11 mouse cellular contexts compared by ENCODE assay signal in the genomic region with DNA sequence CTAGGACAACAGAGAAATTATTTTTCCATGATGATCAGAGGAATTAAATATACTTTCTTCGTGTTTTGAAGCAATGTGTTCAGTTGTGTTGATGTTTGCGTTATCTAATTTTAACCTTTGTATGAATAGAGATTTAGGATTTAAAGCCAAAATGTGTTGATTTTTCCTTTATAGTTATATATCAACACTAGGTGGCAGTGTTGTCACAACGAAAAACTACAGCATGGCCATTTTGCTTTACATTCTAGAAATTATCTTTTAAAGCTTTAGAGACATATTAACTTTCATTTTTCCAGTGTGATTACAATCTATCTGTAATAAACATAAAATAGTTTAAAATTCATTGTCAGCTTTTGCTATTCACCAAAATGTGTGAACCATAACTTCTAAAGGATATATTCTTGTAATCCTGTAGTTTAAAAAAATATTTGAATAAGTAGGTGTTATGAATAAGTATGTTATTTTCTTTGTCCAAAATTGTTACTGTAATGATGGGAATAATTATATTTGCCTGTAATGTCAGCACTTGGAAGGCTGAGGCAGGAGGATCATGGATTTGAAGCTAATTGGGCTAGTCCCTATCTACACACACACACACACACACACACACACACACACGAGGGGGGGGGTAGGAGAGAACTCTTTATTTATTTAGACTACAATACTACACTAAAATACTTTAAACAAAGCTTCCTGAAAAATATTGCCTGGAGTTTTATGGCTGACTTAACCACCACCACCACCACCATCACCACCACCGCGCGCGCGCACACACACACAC.
A peak's percentile ranks its signal among the peaks of the same experiment; 100 is the strongest.
DNase-seq lines count a peak whose midpoint lies in the region; ATAC-seq lines count a peak whose summit lies in the region.
"Had no signal": no experiment of that assay in that cellular context is flagged by ENCODE, and none has a peak within 500 bp of the region (broad histone marks: within the 10 kb centered on the region; RNA-seq: fewer than 3 reads in every experiment).

No protein-coding gene starts in this region.

- no peaks in the 10 kb centered on the region for H3K9me3 ChIP-seq in hindbrain, embryonic 11.5 days (ENCODE audit: control insufficient read depth, low read length)
- no peaks in the 10 kb centered on the region for H3K9me3 ChIP-seq in hindbrain, embryonic 13.5 days
- no peaks in the 10 kb centered on the region for H3K9me3 ChIP-seq in midbrain, embryonic 14.5 days (ENCODE audit: control insufficient read depth, low read length)
- no peaks in the 10 kb centered on the region for H3K9me3 ChIP-seq in midbrain, embryonic 16.5 days (replicated peaks; ENCODE audit: control insufficient read depth, low read length, poor library complexity, severe bottlenecking)

- H3K27me3 ChIP-seq in hindbrain, embryonic 11.5 days (ENCODE audit: control insufficient read depth, insufficient read depth, low read length), result no peaks in the 10 kb centered on the region
- no peaks in the 10 kb centered on the region for H3K27me3 ChIP-seq in hindbrain, embryonic 13.5 days
- H3K27me3 ChIP-seq in midbrain, embryonic 14.5 days (ENCODE audit: control insufficient read depth, insufficient read depth, low read length), result no peaks in the 10 kb centered on the region
- H3K27me3 ChIP-seq in midbrain, embryonic 16.5 days (ENCODE audit: control insufficient read depth, insufficient read depth, low read depth, low read length), result no peaks in the 10 kb centered on the region

- H3K4me3 ChIP-seq in hindbrain, embryonic 11.5 days (ENCODE audit: low read depth, low read length), result no peak overlapping the region
- H3K4me3 ChIP-seq in hindbrain, embryonic 13.5 days, result no peak overlapping the region
- no peak overlapping the region for H3K4me3 ChIP-seq in midbrain, embryonic 14.5 days (replicated peaks; ENCODE audit: low read depth, low read length)
- H3K4me3 ChIP-seq in midbrain, embryonic 16.5 days (ENCODE audit: low read depth, low read length), result no peak overlapping the region

- no peaks in the 10 kb centered on the region for H3K36me3 ChIP-seq in hindbrain, embryonic 11.5 days (ENCODE audit: control insufficient read depth, insufficient read depth, low read length)
- H3K36me3 ChIP-seq in hindbrain, embryonic 13.5 days, result no peaks in the 10 kb centered on the region
- H3K36me3 ChIP-seq in midbrain, embryonic 14.5 days (ENCODE audit: control insufficient read depth, insufficient read depth, low read length), result no peaks in the 10 kb centered on the region
- H3K36me3 ChIP-seq in midbrain, embryonic 16.5 days (ENCODE audit: control insufficient read depth, insufficient read depth, low read length), result no peaks in the 10 kb centered on the region

- peak; percentile 42 for DNase-seq in hindbrain, embryonic 11.5 days (ENCODE audit: low spot score)
- DNase-seq in midbrain, embryonic 14.5 days, result peak; percentile 83
- DNase-seq in brain, adult 2 months (ENCODE audit: low read depth, low spot score), result peak; percentile 29
- peak; percentile 4 for DNase-seq in retina, postnatal 7 days (ENCODE audit: low read depth, low spot score)
- no peak for DNase-seq in B cell, adult 2 months
- DNase-seq in urinary bladder, postnatal 25 days (ENCODE audit: low spot score), result no peak
- DNase-seq: cerebellum, postnatal 36 days; heart, postnatal 10 days; kidney, postnatal 4 days had no signal

- 64% methylated on average over 9 of the region's 9 CpGs for WGBS in hindbrain, embryonic 11.5 days
- WGBS in hindbrain, embryonic 13.5 days, result 64% methylated on average over 9 of the region's 9 CpGs
- WGBS in midbrain, embryonic 14.5 days, result 65% methylated on average over 9 of the region's 9 CpGs
- WGBS in midbrain, embryonic 16.5 days, result 68% methylated on average over 9 of the region's 9 CpGs

- no peak overlapping the region for H3K4me2 ChIP-seq in hindbrain, embryonic 11.5 days (replicated peaks; ENCODE audit: low read depth, low read length)
- no peak overlapping the region for H3K4me2 ChIP-seq in hindbrain, embryonic 13.5 days
- H3K4me2 ChIP-seq in midbrain, embryonic 14.5 days (ENCODE audit: low read length), result no peak overlapping the region
- H3K4me2 ChIP-seq in midbrain, embryonic 16.5 days (ENCODE audit: low read length), result no peak overlapping the region

- no peaks in the 10 kb centered on the region for H3K4me1 ChIP-seq in hindbrain, embryonic 11.5 days (replicated peaks; ENCODE audit: control insufficient read depth, insufficient read depth, low read length)
- H3K4me1 ChIP-seq in hindbrain, embryonic 13.5 days (replicated peaks), result no peaks in the 10 kb centered on the region
- H3K4me1 ChIP-seq in midbrain, embryonic 14.5 days (ENCODE audit: control insufficient read depth, insufficient read depth, low read length), result no peaks in the 10 kb centered on the region
- no peaks in the 10 kb centered on the region for H3K4me1 ChIP-seq in midbrain, embryonic 16.5 days (ENCODE audit: control insufficient read depth, insufficient read depth, low read length)

- H3K9ac ChIP-seq in hindbrain, embryonic 11.5 days (ENCODE audit: low read depth, low read length), result no peak overlapping the region
- no peak overlapping the region for H3K9ac ChIP-seq in hindbrain, embryonic 13.5 days
- H3K9ac ChIP-seq in midbrain, embryonic 14.5 days (replicated peaks; ENCODE audit: low read length), result no peak overlapping the region
- H3K9ac ChIP-seq in midbrain, embryonic 16.5 days (ENCODE audit: low read depth, low read length), result no peak overlapping the region

- no peak overlapping the region for H3K27ac ChIP-seq in hindbrain, embryonic 11.5 days (ENCODE audit: low read depth, low read length)
- no peak overlapping the region for H3K27ac ChIP-seq in hindbrain, embryonic 13.5 days
- H3K27ac ChIP-seq in midbrain, embryonic 14.5 days (replicated peaks; ENCODE audit: low read depth, low read length), result no peak overlapping the region
- no peak overlapping the region for H3K27ac ChIP-seq in midbrain, embryonic 16.5 days (ENCODE audit: low read length)

- ATAC-seq in hindbrain, embryonic 11.5 days (ENCODE audit: low FRiP score), result no peak
- no peak for ATAC-seq in hindbrain, embryonic 13.5 days (ENCODE audit: low FRiP score)
- ATAC-seq in midbrain, embryonic 14.5 days (ENCODE audit: low FRiP score, low TSS enrichment), result peak; percentile 24; the same call in 1 of the 2 replicates
- no peak for ATAC-seq in midbrain, embryonic 16.5 days

Comparison
In these comparisons a context has a peak if more than half of its experiments do, and no peak if none do; other contexts are left out.
1. DNase-seq: peak in hindbrain, embryonic 11.5 days (single experiment), midbrain, embryonic 14.5 days (single experiment), brain, adult 2 months (single experiment) and retina, postnatal 7 days (single experiment); none in B cell, adult 2 months (0 of 2) and urinary bladder, postnatal 25 days (single experiment).